Mouse (Mus musculus): ENCODE measurements around the gene Clps. TPM values are rescaled to one million over a fixed set of nuclear protein-coding genes. Genes with fewer than 3 reads are reported as not detected.
A peak's percentile ranks its signal among the peaks of the same experiment; 100 is the strongest.
"Not testable (repeated sequence)": the region's sequence is repeated elsewhere in the genome, so short reads cannot be mapped to it uniquely, and the experiment has no call there.

Clps gene
- polyA plus RNA-seq, 1 experiment from 2014 or later, result 0.35 TPM

GRCm38 (mm10) chr17:28561613-28562012, 1.0 kb upstream of the Clps start:
- Histone ChIP-seq H3K4me1 (replicated peaks; ENCODE audit: control insufficient read depth, insufficient read depth, low read length) (peaks cover 3% of the 10 kb centered on the region; the same call in 1 of the 2 replicates), H3K9ac (ENCODE audit: low read length) (no peak overlapping the region), H3K9me3 (ENCODE audit: control insufficient read depth, low read length) (no peaks in the 10 kb centered on the region), H3K27me3 (ENCODE audit: control insufficient read depth, insufficient read depth, low read depth, low read length) (no peaks in the 10 kb centered on the region), H3K36me3 (ENCODE audit: control insufficient read depth, insufficient read depth, low read length) (no peaks in the 10 kb centered on the region), H3K4me2 (ENCODE audit: low read depth, low read length) (no peak overlapping the region), H3K4me3 (ENCODE audit: low read length) (no peak overlapping the region), H3K27ac (ENCODE audit: low read length) (peak overlapping the region; percentile 18)
- WGBS, result 32% methylated on average over 7 of the region's 7 CpGs
- peak; percentile 67 for ATAC-seq (ENCODE audit: low read depth)

GRCm38 (mm10) chr17:28557772-28558171, 2.8 kb downstream of the Clps start:
- Histone ChIP-seq H3K9me3 (ENCODE audit: control insufficient read depth, low read length) (no peaks in the 10 kb centered on the region), H3K27ac (ENCODE audit: low read length) (no peak overlapping the region), H3K36me3 (ENCODE audit: control insufficient read depth, insufficient read depth, low read length) (no peaks in the 10 kb centered on the region), H3K27me3 (ENCODE audit: control insufficient read depth, insufficient read depth, low read depth, low read length) (no peaks in the 10 kb centered on the region), H3K4me1 (replicated peaks; ENCODE audit: control insufficient read depth, insufficient read depth, low read length) (peaks cover 3% of the 10 kb centered on the region; the same call in 1 of the 2 replicates), H3K9ac (ENCODE audit: low read length) (no peak overlapping the region), H3K4me3 (ENCODE audit: low read length) (no peak overlapping the region), H3K4me2 (ENCODE audit: low read depth, low read length) (no peak overlapping the region)
- 65% methylated on average over 6 of the region's 6 CpGs for WGBS
- ATAC-seq (ENCODE audit: low read depth), result no peak

DNA sequence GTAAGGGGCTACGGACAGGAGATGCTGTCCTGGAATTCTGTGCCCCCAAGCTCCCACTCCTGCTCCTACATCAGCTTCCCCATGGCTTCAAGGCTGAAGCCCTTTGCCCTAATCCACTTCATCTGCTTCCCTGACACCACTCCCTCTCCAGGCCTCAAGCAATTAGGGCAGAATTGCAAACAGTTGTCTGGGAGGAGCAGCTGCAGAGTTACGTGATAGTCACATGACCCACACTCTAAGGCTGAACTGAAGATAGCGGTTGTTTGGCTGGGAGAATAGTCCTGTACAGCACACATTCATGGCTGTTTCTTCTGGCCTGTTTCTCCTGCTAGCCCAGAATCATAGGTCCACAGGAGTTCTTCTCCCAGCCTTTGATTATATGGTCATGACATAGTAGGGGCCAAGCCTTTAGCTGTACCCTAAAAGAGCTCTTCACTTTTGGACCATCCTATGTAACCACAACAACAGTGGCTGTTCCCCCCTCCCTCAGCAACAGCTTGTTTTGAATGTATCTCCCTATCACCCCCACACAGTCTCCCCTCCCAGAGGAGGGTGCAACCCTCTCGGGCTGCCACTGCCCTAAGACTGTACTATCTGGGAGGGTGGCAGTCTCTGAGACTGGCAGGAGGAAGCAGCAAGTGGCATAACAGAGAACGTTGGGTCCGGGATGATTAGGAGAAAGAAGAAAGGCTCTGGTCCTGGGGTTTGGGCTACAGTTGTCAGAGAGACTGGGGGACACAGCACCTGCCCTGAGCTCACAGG, 3.8 kb downstream of the Clps start:
- Histone ChIP-seq H3K27ac (ENCODE audit: low read length) (no peak overlapping the region), H3K4me1 (replicated peaks; ENCODE audit: control insufficient read depth, insufficient read depth, low read length) (no peaks in the 10 kb centered on the region; the same call in 1 of the 2 replicates), H3K36me3 (ENCODE audit: control insufficient read depth, insufficient read depth, low read length) (no peaks in the 10 kb centered on the region), H3K9me3 (ENCODE audit: control insufficient read depth, low read length) (no peaks in the 10 kb centered on the region), H3K9ac (ENCODE audit: low read length) (0 out of 2 replicates have a peak overlapping the region, but pooled peaks have one; percentile 2), H3K4me2 (ENCODE audit: low read depth, low read length) (no peak overlapping the region), H3K27me3 (ENCODE audit: control insufficient read depth, insufficient read depth, low read depth, low read length) (no peaks in the 10 kb centered on the region), H3K4me3 (ENCODE audit: low read length) (no peak overlapping the region)
- WGBS, result 44% methylated on average over 6 of the region's 6 CpGs
- no peak for ATAC-seq (ENCODE audit: low read depth)

DNA sequence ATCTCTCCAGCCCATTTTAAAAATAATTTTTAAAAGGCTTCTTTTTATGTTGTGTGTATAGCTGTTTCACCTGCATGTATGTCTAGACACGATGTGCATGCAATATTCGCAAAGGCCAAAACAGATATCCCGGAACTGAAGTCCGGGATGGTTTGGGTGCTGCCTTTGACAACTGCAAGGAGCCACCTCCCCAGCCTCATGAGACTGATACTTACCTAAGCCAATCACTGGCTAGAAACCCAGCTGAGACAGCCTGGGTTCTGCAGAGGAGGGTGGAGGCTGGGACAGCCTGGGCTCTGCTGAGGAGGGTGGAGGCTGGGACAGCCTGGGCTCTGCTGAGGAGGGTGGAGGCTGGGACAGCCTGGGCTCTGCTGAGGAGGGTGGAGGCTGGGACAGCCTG, 6.5 kb downstream of the Clps start:
- WGBS, result 89% methylated on average over 4 of the region's 4 CpGs
- H3K27ac ChIP-seq (ENCODE audit: low read length); H3K36me3 ChIP-seq (ENCODE audit: control insufficient read depth, insufficient read depth, low read length); H3K9me3 ChIP-seq (ENCODE audit: control insufficient read depth, low read length); H3K9ac ChIP-seq (ENCODE audit: low read length); H3K4me2 ChIP-seq (ENCODE audit: low read depth, low read length); H3K4me1 ChIP-seq (replicated peaks; ENCODE audit: control insufficient read depth, insufficient read depth, low read length); ATAC-seq (ENCODE audit: low read depth); H3K27me3 ChIP-seq (ENCODE audit: control insufficient read depth, insufficient read depth, low read depth, low read length); H3K4me3 ChIP-seq (ENCODE audit: low read length): not testable (repeated sequence)

- peak; percentile 63; the same call in 1 of the 2 replicates for ATAC-seq (ENCODE audit: low read depth)
- H3K27ac ChIP-seq (ENCODE audit: low read length), result no peak overlapping the region
These were observed 7.3 kb downstream of the Clps start for GRCm38 (mm10) chr17:28553040-28553793.

DNA sequence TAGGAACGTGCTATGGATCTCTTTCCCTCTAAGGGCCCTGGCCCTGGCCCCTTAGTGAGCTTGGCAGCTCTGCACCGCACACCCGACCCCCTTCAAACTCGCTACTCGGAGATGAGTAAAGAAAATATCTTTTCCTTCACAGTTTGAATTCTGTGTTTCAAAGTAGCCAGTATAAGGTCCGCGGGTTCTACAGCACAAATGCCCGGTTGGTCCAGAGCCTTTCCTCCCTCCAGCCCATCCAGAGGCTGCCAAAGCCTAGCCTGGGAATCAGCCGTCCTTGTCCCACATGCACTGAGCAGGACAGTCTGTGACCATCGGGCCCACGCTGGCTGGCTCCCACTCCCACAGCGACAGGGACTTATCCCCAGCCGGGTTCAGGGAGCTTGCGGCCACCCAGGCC, 11.5 kb downstream of the Clps start, which contains the start of gene Clpsl2:
Gene Clpsl2, plus strand, starts transcription at position 301 of the 400 bp plus-strand sequence.
- Histone ChIP-seq H3K4me3 (ENCODE audit: low read length) (no peak within 1 kb of the TSS), H3K27ac (ENCODE audit: low read length) (no peak within 1 kb of the TSS), H3K4me1 (replicated peaks; ENCODE audit: control insufficient read depth, insufficient read depth, low read length) (no peaks in the 10 kb centered on the region), H3K9ac (ENCODE audit: low read length) (no peak within 1 kb of the TSS), H3K27me3 (ENCODE audit: control insufficient read depth, insufficient read depth, low read depth, low read length) (no peaks in the 10 kb centered on the region), H3K36me3 (ENCODE audit: control insufficient read depth, insufficient read depth, low read length) (no peaks in the 10 kb centered on the region), H3K9me3 (ENCODE audit: control insufficient read depth, low read length) (no peaks in the 10 kb centered on the region), H3K4me2 (ENCODE audit: low read depth, low read length) (no peak within 1 kb of the TSS)
- ATAC-seq (ENCODE audit: low read depth), result no peak
- WGBS, result 75% methylated on average over 14 of the region's 14 CpGs

More at GRCm38 (mm10) chr17:28553040-28553793, 7.3 kb downstream of the Clps start:
- no peaks in the 10 kb centered on the region for H3K27me3 ChIP-seq (ENCODE audit: control insufficient read depth, insufficient read depth, low read depth, low read length)
- no peaks in the 10 kb centered on the region for H3K9me3 ChIP-seq (ENCODE audit: control insufficient read depth, low read length)
- H3K36me3 ChIP-seq (ENCODE audit: control insufficient read depth, insufficient read depth, low read length), result no peaks in the 10 kb centered on the region
- no peak overlapping the region for H3K4me2 ChIP-seq (ENCODE audit: low read depth, low read length)
- H3K4me1 ChIP-seq (replicated peaks; ENCODE audit: control insufficient read depth, insufficient read depth, low read length), result no peaks in the 10 kb centered on the region
- no peak overlapping the region for H3K4me3 ChIP-seq (ENCODE audit: low read length)
- H3K9ac ChIP-seq (ENCODE audit: low read length), result no peak overlapping the region
- WGBS, result 4% methylated on average over 14 of the region's 14 CpGs

DNA sequence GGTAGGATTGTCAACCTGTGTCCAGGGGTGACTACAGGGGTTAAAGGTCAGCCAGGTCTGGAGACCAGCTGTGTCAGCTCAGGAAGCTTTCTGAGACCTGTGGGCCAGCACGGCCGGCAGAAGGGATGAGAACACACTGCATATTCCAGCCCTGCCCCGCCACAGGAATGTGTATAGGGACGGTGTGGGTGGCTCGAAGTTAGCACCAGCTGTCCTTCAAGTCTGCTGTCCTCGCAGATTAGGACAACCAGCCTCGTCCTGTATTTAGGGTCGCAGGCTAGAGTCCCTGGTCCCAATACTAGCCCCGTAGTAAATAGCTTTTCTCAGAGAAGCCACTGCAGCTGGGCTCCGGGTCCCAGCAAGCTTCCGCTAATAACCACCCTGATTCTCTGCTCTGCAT, 12.0 kb downstream of the Clps start:
- no peak overlapping the region for H3K9ac ChIP-seq (ENCODE audit: low read length)
- H3K36me3 ChIP-seq (ENCODE audit: control insufficient read depth, insufficient read depth, low read length), result no peaks in the 10 kb centered on the region
- ATAC-seq (ENCODE audit: low read depth), result no peak
- WGBS, result 60% methylated on average over 11 of the region's 11 CpGs
- no peak overlapping the region for H3K27ac ChIP-seq (ENCODE audit: low read length)
- no peaks in the 10 kb centered on the region for H3K9me3 ChIP-seq (ENCODE audit: control insufficient read depth, low read length)
- no peak overlapping the region for H3K4me2 ChIP-seq (ENCODE audit: low read depth, low read length)
- no peaks in the 10 kb centered on the region for H3K4me1 ChIP-seq (replicated peaks; ENCODE audit: control insufficient read depth, insufficient read depth, low read length)
- no peak overlapping the region for H3K4me3 ChIP-seq (ENCODE audit: low read length)
- H3K27me3 ChIP-seq (ENCODE audit: control insufficient read depth, insufficient read depth, low read depth, low read length), result no peaks in the 10 kb centered on the region

GRCm38 (mm10) chr17:28546925-28547324, 13.6 kb downstream of the Clps start:
- Histone ChIP-seq H3K4me2 (ENCODE audit: low read depth, low read length) (no peak overlapping the region), H3K4me3 (ENCODE audit: low read length) (no peak overlapping the region), H3K9me3 (ENCODE audit: control insufficient read depth, low read length) (no peaks in the 10 kb centered on the region), H3K9ac (ENCODE audit: low read length) (no peak overlapping the region), H3K27ac (ENCODE audit: low read length) (no peak overlapping the region), H3K4me1 (replicated peaks; ENCODE audit: control insufficient read depth, insufficient read depth, low read length) (no peaks in the 10 kb centered on the region), H3K27me3 (ENCODE audit: control insufficient read depth, insufficient read depth, low read depth, low read length) (no peaks in the 10 kb centered on the region), H3K36me3 (ENCODE audit: control insufficient read depth, insufficient read depth, low read length) (no peaks in the 10 kb centered on the region)
- no peak for ATAC-seq (ENCODE audit: low read depth)
- 93% methylated on average over 1 of the region's 1 CpGs for WGBS

- 38% methylated on average over 12 of the region's 12 CpGs for WGBS
- no peaks in the 10 kb centered on the region for H3K9me3 ChIP-seq (ENCODE audit: control insufficient read depth, low read length)
- H3K4me3 ChIP-seq (ENCODE audit: low read length), result no peak overlapping the region
- H3K36me3 ChIP-seq (ENCODE audit: control insufficient read depth, insufficient read depth, low read length), result no peaks in the 10 kb centered on the region
- H3K27me3 ChIP-seq (ENCODE audit: control insufficient read depth, insufficient read depth, low read depth, low read length), result no peaks in the 10 kb centered on the region
- H3K9ac ChIP-seq (ENCODE audit: low read length), result no peak overlapping the region
- H3K27ac ChIP-seq (ENCODE audit: low read length), result no peak overlapping the region
- no peaks in the 10 kb centered on the region for H3K4me1 ChIP-seq (replicated peaks; ENCODE audit: control insufficient read depth, insufficient read depth, low read length)
- ATAC-seq (ENCODE audit: low read depth), result no peak
- no peak overlapping the region for H3K4me2 ChIP-seq (ENCODE audit: low read depth, low read length)
These were observed 22.7 kb downstream of the Clps start for GRCm38 (mm10) chr17:28537881-28538280.
